Mouse (Mus musculus) lung, adult 18-20 months (tissue): ENCODE data around the gene Epb41.
A peak's percentile ranks its signal among the peaks of the same experiment; 100 is the strongest.

Source experiments
- DNase-seq, 2 experiments: peaks; one replicate each; pipeline ENCODE4 v3.0.0; 2022; ENCODE audit warnings: mixed read lengths in 2 of 2

Epb41 gene

GRCm38 (mm10) chr4:132074933-132075769 lies at the start of gene Epb41:
TSS of gene Epb41 (minus strand) at chr4:132075321.
- peak; percentile 100 for DNase-seq

DNA sequence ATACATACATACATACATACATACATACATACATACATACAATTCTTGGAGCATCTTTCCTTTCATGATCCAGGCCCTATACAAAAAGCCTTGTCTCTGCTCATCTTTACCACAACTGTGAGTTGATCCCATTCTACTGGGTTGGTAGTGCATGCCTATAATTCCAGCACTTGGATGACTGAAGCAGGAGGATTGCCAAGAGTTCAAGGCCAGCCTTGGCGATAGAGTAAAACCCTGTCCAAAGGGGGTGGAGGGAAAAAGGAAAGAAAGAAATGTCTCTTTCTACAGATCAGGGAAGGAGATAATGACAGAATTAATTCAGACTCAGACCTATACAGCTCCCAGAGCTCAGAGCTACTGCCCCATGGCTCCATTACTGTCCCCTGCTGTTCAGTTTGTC lies 48.0 kb upstream of the Epb41 start:
- no peak for DNase-seq

GRCm38 (mm10) chr4:132121674-132122073 lies 46.6 kb upstream of the Epb41 start:
- DNase-seq, result no peak

GRCm38 (mm10) chr4:132119566-132119965 lies 44.4 kb upstream of the Epb41 start:
- no peak for DNase-seq

GRCm38 (mm10) chr4:132116315-132116714 lies 41.2 kb upstream of the Epb41 start:
- DNase-seq, result no peak

- DNase-seq, result peak; percentile 8 to 15
Measured at GRCm38 (mm10) chr4:132113411-132114095, 38.4 kb upstream of the Epb41 start.

- DNase-seq, result no peak
Measured at GRCm38 (mm10) chr4:132111227-132111626, 36.1 kb upstream of the Epb41 start.

GRCm38 (mm10) chr4:132108221-132108620 lies 33.1 kb upstream of the Epb41 start:
- DNase-seq, result no peak

DNA sequence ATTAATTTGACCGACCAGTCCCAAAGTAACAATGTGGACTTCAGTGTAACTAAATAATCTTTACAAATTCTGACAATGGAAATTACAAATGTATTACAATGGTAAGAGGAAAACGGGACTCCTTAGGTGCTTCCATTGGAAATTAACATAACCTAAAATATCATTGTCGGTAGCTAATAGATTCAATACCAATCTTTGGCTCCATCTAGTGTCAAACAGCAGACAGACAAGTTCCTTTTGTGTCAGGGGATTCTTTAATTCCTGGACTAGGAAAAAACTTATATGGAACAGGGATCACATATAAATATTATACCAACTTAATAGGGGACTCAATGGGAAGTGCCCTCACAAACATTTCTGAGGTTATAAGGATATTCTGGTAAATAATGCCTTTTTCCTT lies 26.0 kb upstream of the Epb41 start:
- no peak for DNase-seq

DNA sequence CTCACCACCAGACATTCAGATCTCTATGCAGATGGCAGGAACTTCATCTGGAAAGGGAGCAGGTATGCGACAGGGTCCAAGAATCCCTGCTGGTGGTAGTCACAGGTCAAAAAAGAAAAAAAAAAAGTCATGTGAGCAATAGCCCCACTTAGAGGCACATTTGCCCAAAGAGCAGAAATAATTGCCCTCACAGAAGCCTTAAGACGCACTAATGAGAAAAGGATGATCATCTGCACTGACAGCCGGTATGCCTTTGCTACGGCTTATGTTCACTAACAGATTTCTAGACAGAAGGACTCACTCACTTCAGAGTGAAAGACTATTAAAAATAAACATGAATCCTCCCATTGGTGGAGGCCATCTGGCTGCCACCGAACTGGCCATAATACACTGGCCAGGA lies 24.4 kb upstream of the Epb41 start:
- no peak for DNase-seq

DNA sequence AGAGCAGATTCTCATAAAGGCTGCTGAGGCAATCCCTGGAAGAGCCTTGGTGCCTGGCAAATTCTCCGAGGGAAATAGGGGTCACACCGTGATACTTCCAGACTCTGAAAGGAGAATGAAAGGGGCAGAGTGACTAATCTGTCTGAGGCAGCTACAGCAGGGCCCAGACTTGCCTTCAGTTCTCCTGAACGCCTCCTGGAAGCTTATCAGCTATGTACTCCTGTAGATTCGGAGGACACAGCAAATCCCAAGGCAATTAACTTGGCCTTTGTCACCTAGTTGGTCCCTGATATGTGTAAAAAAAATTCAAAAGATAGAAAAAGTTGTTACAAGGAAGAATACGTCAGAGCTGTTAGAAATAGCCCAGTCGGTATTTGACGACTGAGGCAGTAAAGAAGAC lies 19.9 kb upstream of the Epb41 start:
- no peak for DNase-seq

GRCm38 (mm10) chr4:132093928-132094327 lies 18.8 kb upstream of the Epb41 start:
- no peak for DNase-seq

GRCm38 (mm10) chr4:132093136-132093535 lies 18.0 kb upstream of the Epb41 start:
- DNase-seq, result no peak

- peak; percentile 52 to 61 for DNase-seq
Measured at GRCm38 (mm10) chr4:132088921-132089320, 13.8 kb upstream of the Epb41 start.

GRCm38 (mm10) chr4:132085114-132085513 lies 10.0 kb upstream of the Epb41 start:
- no peak for DNase-seq

DNA sequence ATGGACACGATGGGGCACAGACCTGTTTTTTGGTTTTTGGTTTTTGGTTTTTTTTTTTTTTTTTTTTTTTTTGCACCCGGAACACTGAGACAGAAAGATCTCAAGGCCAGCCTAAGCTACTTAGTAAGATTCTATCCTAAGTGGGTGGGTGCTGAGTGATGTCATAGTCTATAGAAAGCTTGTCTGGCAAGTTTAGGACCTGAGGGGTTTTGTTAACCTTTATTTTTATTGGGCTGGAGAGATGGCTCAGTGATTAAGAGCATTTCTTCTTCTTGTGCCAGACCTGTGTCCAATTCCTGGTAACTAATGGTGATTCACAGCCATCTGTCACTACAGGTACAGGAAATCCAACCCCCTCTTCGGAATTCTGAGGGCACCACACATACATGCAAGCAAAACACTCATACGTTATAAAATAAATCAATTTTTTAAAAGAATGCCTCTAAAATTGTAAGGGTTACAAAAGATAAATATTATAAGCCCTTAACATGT lies 5.4 kb upstream of the Epb41 start:
- no peak for DNase-seq

DNA sequence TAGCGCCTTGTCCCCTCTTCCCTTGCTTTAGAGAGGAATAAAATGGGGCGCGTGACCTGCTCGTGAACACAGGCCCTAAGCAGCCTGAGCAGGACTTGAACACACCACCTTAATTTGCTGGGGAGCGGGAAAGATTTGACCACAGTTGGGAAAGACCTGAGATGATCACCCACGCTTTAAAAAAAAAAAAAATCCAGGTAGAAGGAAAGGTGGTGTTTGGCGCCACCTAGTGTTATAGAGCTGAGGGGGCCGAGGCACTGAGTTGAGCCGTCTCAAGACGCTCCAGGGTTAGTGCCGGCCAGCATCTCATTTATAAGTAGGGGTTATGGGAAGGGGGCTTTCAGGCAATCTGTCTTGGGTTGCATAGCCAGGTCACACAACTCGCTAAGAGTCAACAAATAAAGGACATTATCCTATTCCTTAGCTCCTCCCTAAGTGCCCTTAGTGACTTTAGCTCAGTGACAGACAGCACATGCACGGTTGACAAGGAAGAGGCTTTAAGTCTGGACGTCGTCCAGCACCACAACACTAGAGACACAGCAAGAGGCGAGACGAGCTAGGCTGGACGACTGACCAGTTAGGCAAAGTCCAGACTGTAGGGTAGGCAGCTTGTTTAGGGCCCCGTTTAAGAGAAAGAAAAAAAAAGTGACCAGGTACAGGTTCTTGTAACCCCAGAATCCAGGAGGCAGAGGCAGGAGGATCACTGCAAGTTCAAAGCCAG lies 4.6 kb upstream of the Epb41 start:
- DNase-seq, result peak; percentile 56 to 74

- DNase-seq, result peak; percentile 59 to 64
Measured at GRCm38 (mm10) chr4:132078296-132078714, 3.2 kb upstream of the Epb41 start.

GRCm38 (mm10) chr4:132077445-132077844 lies 2.3 kb upstream of the Epb41 start:
- no peak for DNase-seq

GRCm38 (mm10) chr4:132076480-132077405 lies 1.6 kb upstream of the Epb41 start:
- DNase-seq, result peak; percentile 78 to 83

GRCm38 (mm10) chr4:132075796-132076195 lies 675 bp upstream of the Epb41 start:
- DNase-seq, result no peak
